Mouse (Mus musculus): Measurements from ENCODE around the gene Gtpbp4. TPM values are rescaled to one million over a fixed set of nuclear protein-coding genes. Genes with fewer than 3 reads are reported as not detected.
A peak's percentile ranks its signal among the peaks of the same experiment; 100 is the strongest.
"Not testable (repeated sequence)": the region's sequence is repeated elsewhere in the genome, so short reads cannot be mapped to it uniquely, and the experiment has no call there.

Gtpbp4 gene
- polyA plus RNA-seq, 1 experiment from 2014 or later: 74.5 TPM

GRCm38 (mm10) chr13:8965224-8965623, 30.7 kb downstream of the Gtpbp4 start:
- no peak overlapping the region for H3K27ac ChIP-seq
- ATAC-seq (ENCODE audit: insufficient read depth, low FRiP score, low read depth): no peak
- H3K4me2 ChIP-seq: no peak overlapping the region
- 0 out of 2 replicates have a peak, but pooled peaks cover 4% of the 10 kb centered on the region for H3K36me3 ChIP-seq
- no peaks in the 10 kb centered on the region for H3K4me1 ChIP-seq
- H3K27me3 ChIP-seq (replicated peaks): no peaks in the 10 kb centered on the region
- no peak overlapping the region for H3K9ac ChIP-seq
- H3K4me3 ChIP-seq (replicated peaks): no peak overlapping the region
- no peaks in the 10 kb centered on the region for H3K9me3 ChIP-seq
- 84% methylated on average over 5 of the region's 5 CpGs for WGBS

GRCm38 (mm10) chr13:8962266-8962665, 33.6 kb downstream of the Gtpbp4 start:
- ATAC-seq (ENCODE audit: insufficient read depth, low FRiP score, low read depth); H3K4me3 ChIP-seq (replicated peaks); H3K9me3 ChIP-seq; H3K27ac ChIP-seq; H3K9ac ChIP-seq; H3K36me3 ChIP-seq; H3K4me1 ChIP-seq; H3K4me2 ChIP-seq; H3K27me3 ChIP-seq (replicated peaks): not testable (repeated sequence)
- WGBS: 32% methylated on average over 5 of the region's 5 CpGs

- not testable (repeated sequence) for H3K9me3 ChIP-seq; H3K9ac ChIP-seq; H3K27ac ChIP-seq; H3K36me3 ChIP-seq; H3K27me3 ChIP-seq (replicated peaks); H3K4me2 ChIP-seq; H3K4me1 ChIP-seq; H3K4me3 ChIP-seq (replicated peaks)
- ATAC-seq (ENCODE audit: insufficient read depth, low FRiP score, low read depth): 0 out of 2 replicates have a peak, but pooled peaks have one; percentile 27
- 56% methylated on average over 3 of the region's 3 CpGs for WGBS
These were observed 34.6 kb downstream of the Gtpbp4 start for GRCm38 (mm10) chr13:8961128-8961888.

- WGBS: 82% methylated on average over 6 of the region's 6 CpGs
- not testable (repeated sequence) for H3K4me3 ChIP-seq (replicated peaks); H3K4me1 ChIP-seq
These were observed 36.3 kb downstream of the Gtpbp4 start for GRCm38 (mm10) chr13:8959554-8959953.

GRCm38 (mm10) chr13:8959058-8959457, 36.8 kb downstream of the Gtpbp4 start:
- H3K4me3 ChIP-seq (replicated peaks); H3K4me2 ChIP-seq; H3K9ac ChIP-seq; H3K36me3 ChIP-seq; H3K4me1 ChIP-seq; H3K27me3 ChIP-seq (replicated peaks); ATAC-seq (ENCODE audit: insufficient read depth, low FRiP score, low read depth); H3K9me3 ChIP-seq; H3K27ac ChIP-seq: not testable (repeated sequence)
- WGBS: 56% methylated on average over 1 of the region's 5 CpGs

More at GRCm38 (mm10) chr13:8959554-8959953, 36.3 kb downstream of the Gtpbp4 start:
- not testable (repeated sequence) for ATAC-seq (ENCODE audit: insufficient read depth, low FRiP score, low read depth); H3K27ac ChIP-seq; H3K27me3 ChIP-seq (replicated peaks); H3K36me3 ChIP-seq; H3K9me3 ChIP-seq; H3K4me2 ChIP-seq; H3K9ac ChIP-seq

- H3K27me3 ChIP-seq (replicated peaks); H3K27ac ChIP-seq; H3K4me3 ChIP-seq (replicated peaks); H3K9ac ChIP-seq; H3K9me3 ChIP-seq; H3K4me1 ChIP-seq; ATAC-seq (ENCODE audit: insufficient read depth, low FRiP score, low read depth); H3K4me2 ChIP-seq; H3K36me3 ChIP-seq: not testable (repeated sequence)
- WGBS: no CpG with 5 or more reads among the region's 5 CpGs
These were observed 39.0 kb downstream of the Gtpbp4 start for GRCm38 (mm10) chr13:8956873-8957272.

GRCm38 (mm10) chr13:8955127-8955526, 40.8 kb downstream of the Gtpbp4 start:
- not testable (repeated sequence) for ATAC-seq (ENCODE audit: insufficient read depth, low FRiP score, low read depth); H3K4me2 ChIP-seq; H3K4me3 ChIP-seq (replicated peaks); H3K9me3 ChIP-seq; H3K27ac ChIP-seq; H3K36me3 ChIP-seq; H3K9ac ChIP-seq; H3K27me3 ChIP-seq (replicated peaks); H3K4me1 ChIP-seq
- 93% methylated on average over 2 of the region's 2 CpGs for WGBS

GRCm38 (mm10) chr13:8952563-8952962, 43.3 kb downstream of the Gtpbp4 start, which contains the start of gene Idi2:
TSS of gene Idi2 (plus strand) at chr13:8952863.
- H3K4me2 ChIP-seq; H3K4me1 ChIP-seq; H3K9ac ChIP-seq; H3K27ac ChIP-seq; H3K27me3 ChIP-seq (replicated peaks); H3K9me3 ChIP-seq; H3K36me3 ChIP-seq; ATAC-seq (ENCODE audit: insufficient read depth, low FRiP score, low read depth); H3K4me3 ChIP-seq (replicated peaks): not testable (repeated sequence)

GRCm38 (mm10) chr13:8948131-8948530, 47.8 kb downstream of the Gtpbp4 start, which contains the start of gene Gm9745:
TSS of gene Gm9745 (minus strand) at chr13:8948231.
- not testable (repeated sequence) for H3K9me3 ChIP-seq; H3K9ac ChIP-seq; H3K27me3 ChIP-seq (replicated peaks); H3K4me1 ChIP-seq; H3K4me2 ChIP-seq; H3K36me3 ChIP-seq; ATAC-seq (ENCODE audit: insufficient read depth, low FRiP score, low read depth); H3K27ac ChIP-seq; H3K4me3 ChIP-seq (replicated peaks)

GRCm38 (mm10) chr13:8943828-8944227, 52.1 kb downstream of the Gtpbp4 start:
- WGBS: no CpG with 5 or more reads among the region's 5 CpGs
- not testable (repeated sequence) for H3K27ac ChIP-seq; H3K9ac ChIP-seq; H3K4me2 ChIP-seq; H3K4me3 ChIP-seq (replicated peaks); ATAC-seq (ENCODE audit: insufficient read depth, low FRiP score, low read depth); H3K27me3 ChIP-seq (replicated peaks); H3K4me1 ChIP-seq; H3K36me3 ChIP-seq; H3K9me3 ChIP-seq

GRCm38 (mm10) chr13:8941701-8942100, 54.2 kb downstream of the Gtpbp4 start:
- not testable (repeated sequence) for H3K4me3 ChIP-seq (replicated peaks); H3K9me3 ChIP-seq; H3K36me3 ChIP-seq; ATAC-seq (ENCODE audit: insufficient read depth, low FRiP score, low read depth); H3K4me1 ChIP-seq; H3K9ac ChIP-seq; H3K27ac ChIP-seq; H3K4me2 ChIP-seq; H3K27me3 ChIP-seq (replicated peaks)
- WGBS: 38% methylated on average over 1 of the region's 5 CpGs

GRCm38 (mm10) chr13:8941110-8941509, 54.8 kb downstream of the Gtpbp4 start:
- H3K27ac ChIP-seq, H3K9ac ChIP-seq: not testable (repeated sequence)

More at GRCm38 (mm10) chr13:8941110-8941509, 54.8 kb downstream of the Gtpbp4 start:
- H3K4me2 ChIP-seq; H3K4me3 ChIP-seq (replicated peaks); ATAC-seq (ENCODE audit: insufficient read depth, low FRiP score, low read depth); H3K36me3 ChIP-seq; H3K27me3 ChIP-seq (replicated peaks); H3K9me3 ChIP-seq; H3K4me1 ChIP-seq: not testable (repeated sequence)
- WGBS: 77% methylated on average over 4 of the region's 4 CpGs

Data from stomach, embryonic 15.5 days (tissue).